Mouse (Mus musculus) gastrocnemius, postnatal 10 days (tissue): ENCODE measurements at regions not wholly inside any gene's neighbourhood (a gene's known extent, or its start where the extent isn't known, plus 50 kb on each side); places are given as distances from the start of the nearest gene placed in this dataset.
"Not testable (repeated sequence)": the region's sequence is repeated elsewhere in the genome, so short reads cannot be mapped to it uniquely, and the experiment has no call there.

ENCODE experiments used
- DNase-seq: peaks from one replicate; pipeline ENCODE4 v3.0.0; 2021; ENCODE audit warnings: mixed read lengths

GRCm38 (mm10) chr10:14333344-14333743, 212.1 kb downstream of the Adgrg6 start:
- DNase-seq = no peak

GRCm38 (mm10) chr10:14332688-14333117, 212.8 kb downstream of the Adgrg6 start:
- no peak for DNase-seq

DNA sequence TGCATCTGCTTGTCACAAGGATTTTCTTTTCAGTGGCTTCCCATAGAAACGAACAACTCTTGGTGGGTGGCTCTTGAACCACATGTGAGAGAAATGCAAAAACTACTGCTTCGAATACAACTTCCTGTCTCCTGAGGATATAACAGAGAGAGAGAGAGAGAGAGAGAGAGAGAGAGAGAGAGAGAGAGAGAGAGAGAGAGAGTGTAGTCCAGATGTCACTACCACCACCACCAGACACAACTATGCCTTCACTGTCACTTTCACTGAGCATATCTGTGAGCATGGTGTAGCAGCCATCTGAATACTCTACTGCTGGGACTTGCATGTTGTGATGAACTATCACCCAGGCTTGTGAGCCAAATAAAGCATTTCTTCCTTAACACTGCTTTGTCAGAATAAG, 216.6 kb downstream of the Adgrg6 start:
- DNase-seq = no peak

- no peak for DNase-seq
Observed at GRCm38 (mm10) chr10:14326229-14326628, 219.2 kb downstream of the Adgrg6 start.

DNA sequence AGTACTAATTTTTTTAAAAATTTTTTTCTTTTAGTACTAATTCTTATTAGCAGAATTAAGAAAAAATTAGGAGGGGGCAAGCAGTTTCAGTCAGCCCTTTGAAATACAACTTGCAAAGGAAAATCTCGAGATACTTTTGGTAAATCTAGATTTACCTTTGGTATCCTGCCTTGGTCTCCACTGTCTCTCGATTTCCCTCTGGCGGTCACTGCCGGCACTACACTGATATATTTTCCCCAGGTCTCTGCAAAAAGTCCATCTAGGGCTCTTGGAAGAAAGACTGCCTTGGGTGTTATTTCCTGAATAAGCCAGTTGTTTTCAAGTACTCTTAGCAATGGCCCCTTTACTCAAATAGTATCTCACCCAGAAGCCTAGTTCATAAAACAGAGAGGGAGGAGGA, 224.0 kb downstream of the Adgrg6 start:
- DNase-seq = peak; percentile 81

- DNase-seq = no peak
Observed at GRCm38 (mm10) chr10:14315232-14315631, 230.2 kb downstream of the Adgrg6 start.

DNA sequence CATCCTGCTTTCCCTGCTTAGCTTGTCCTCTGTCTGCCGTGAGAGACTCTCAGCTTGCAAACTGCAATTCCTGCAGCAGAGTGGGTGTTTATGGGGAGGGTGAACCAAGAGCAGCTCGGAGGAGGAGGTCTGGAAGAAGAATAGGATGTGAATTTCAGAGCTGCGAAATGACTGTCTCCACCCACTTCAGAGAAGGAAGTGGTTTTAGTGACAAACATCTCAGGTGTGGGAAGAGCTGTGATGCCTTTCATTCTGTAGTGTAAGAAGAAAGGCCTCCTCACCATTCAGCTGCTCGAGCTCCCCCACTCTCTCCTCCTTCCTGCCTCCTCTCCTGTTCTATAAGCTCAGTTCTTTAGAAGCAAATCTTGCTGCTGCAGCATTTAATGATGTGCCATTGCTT, 230.9 kb downstream of the Adgrg6 start:
- DNase-seq = no peak

- DNase-seq = no peak
Observed at GRCm38 (mm10) chr10:14314004-14314581, 231.4 kb downstream of the Adgrg6 start.

- no peak for DNase-seq
Observed at GRCm38 (mm10) chr10:14312959-14313358, 232.5 kb downstream of the Adgrg6 start.

DNA sequence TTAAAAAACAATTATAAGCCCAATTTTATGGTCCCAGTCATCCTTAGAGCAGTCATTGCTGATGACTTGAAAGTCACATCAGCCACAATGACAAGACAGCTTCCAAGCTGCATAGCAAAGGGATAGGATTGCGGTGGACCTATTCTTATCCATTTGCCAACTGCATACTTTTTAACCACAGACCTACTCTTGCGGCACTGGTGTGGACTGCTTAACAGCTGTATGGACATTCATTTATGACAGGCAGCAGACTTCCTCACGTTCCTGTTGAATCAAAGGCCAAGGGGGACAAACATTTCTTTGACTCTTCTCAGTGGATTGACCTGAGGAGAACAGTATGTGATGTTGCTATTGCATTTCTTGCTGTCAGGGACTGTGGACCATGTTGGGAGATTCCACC, 233.5 kb downstream of the Adgrg6 start:
- no peak for DNase-seq

DNA sequence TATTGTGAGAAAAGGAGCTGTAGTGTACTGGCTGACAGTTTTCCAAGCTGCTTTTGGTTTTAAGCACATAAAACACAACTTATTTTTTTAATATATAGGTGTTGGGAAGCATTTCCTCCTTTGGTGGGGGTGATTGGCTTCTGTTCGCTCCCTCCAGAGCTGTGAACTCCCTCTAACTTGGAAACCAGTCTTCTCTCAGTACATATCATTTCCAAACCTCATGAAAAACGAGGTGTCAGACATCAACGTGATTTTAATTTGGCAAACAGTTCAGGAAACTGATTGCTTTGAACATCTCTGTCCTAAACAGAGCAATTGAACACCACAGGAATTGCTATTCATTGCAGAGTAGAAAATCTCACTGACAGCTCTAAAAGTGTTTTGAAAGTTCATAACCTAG, 238.6 kb downstream of the Adgrg6 start:
- no peak for DNase-seq

- peak; percentile 8 for DNase-seq
Observed at GRCm38 (mm10) chr10:14303476-14303875, 242.0 kb downstream of the Adgrg6 start.

GRCm38 (mm10) chr10:14296147-14296546, 249.3 kb downstream of the Adgrg6 start:
- no peak for DNase-seq

- not testable (repeated sequence) for DNase-seq
Observed at GRCm38 (mm10) chr10:14292701-14293100, 252.8 kb downstream of the Adgrg6 start.

GRCm38 (mm10) chr10:14287551-14287950, 257.9 kb downstream of the Adgrg6 start:
- no peak for DNase-seq

GRCm38 (mm10) chr10:14276631-14277030, 268.8 kb downstream of the Adgrg6 start:
- no peak for DNase-seq

DNA sequence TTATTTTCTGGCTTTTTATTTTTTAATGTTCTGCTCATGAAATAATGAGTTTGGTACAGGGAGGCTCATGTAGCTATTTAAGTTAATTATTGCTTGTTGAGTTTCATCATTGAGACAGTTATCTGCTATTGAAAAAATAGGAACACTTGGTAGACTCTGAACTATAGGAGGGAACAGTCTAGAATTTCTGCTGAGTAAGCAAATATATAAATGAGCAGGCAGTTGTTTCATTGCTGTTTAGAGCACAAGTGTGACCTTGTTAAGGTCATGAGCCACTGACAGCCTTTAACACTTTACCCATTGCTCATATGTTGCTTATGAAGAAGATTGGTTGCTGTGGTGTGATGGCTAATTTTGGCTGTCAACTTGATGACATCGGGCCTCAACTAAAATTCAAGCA, 270.0 kb downstream of the Adgrg6 start:
- no peak for DNase-seq

GRCm38 (mm10) chr10:14270008-14270407, 275.5 kb downstream of the Adgrg6 start:
- DNase-seq = no peak

DNA sequence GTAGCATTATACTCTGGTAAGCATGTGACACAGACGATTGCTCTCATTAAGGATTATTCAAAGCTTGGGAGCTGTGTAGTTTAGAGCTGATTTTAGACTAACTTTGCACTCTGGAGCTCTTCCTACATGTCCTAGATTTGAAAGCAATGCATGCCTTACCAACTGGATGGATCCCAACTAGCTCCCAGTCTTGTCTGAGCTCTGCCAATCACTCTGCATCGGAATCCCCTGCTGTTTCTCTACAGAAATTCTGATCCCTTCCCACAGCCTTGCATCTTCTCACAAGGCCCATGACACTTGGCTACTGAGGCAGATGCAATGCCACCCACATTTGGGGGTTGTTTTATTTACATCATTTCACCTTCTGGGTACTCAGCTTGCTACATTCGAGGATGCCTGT, 277.8 kb downstream of the Adgrg6 start:
- no peak for DNase-seq

DNA sequence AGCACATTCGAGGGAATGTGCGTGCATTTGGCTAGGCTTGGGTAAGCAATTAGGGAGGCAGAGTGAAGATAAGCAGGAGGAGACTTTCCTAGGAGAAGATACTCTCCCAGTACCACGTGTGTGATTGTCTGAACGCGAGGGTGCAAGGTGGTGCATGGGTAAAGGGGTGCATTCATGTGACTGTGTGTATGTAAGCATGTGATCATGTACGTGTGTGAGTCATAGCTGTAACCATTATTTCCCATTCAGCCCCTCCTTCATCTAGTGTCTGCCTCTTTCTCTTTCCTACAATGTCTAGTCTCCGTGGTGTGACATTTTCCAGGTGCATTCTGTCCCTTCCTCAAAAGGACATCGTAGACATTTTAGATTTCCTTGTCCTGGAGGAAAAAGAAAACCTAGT, 273.8 kb downstream of the Hivep2 start:
- no peak for DNase-seq

- DNase-seq = no peak
Observed at GRCm38 (mm10) chr10:14234896-14235604, 269.2 kb downstream of the Hivep2 start.

- DNase-seq = no peak
Observed at GRCm38 (mm10) chr10:14234005-14234602, 268.2 kb downstream of the Hivep2 start.

DNA sequence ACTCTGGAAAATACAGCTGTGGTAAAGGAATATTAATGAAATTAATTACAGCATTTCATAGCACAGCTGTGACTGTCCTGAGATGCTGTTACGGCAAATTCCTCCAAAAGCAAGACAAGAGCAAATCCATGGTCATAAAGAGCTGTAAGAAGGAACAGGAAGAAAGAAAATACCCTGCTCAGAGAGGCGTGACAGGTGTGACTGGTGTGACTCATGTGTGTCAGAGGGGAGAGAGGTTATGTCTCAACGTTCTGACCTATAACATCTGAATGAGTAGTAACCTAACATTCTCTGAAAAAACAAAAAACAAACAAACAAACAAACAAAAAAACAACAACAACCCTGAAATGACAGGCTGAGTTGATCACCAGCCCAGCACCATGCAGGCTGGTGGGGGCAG, 267.5 kb downstream of the Hivep2 start:
- DNase-seq = no peak

DNA sequence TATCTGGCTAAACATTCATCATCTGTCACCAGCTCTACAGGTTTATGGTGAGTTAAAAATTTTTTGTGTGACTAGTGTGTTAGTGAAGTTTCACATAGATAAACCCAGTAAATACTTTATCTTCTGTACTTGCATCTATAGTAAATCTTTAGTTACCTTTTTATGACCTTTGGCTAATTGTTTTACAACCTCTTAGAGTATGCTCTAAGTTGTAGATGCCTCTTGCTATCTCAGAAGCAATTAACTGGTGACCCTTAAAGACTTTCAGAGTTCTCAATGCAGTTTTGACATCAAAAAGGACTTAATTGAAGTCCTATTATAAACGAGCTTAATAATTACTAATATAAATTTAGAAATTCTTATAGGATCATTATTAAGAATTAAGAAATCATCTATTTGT, 265.6 kb downstream of the Hivep2 start:
- DNase-seq = no peak
